Mouse (Mus musculus) kidney, adult 18-20 months (tissue): Measurements from ENCODE around the gene Tpra1.

ENCODE experiments used
- DNase-seq: peaks from one replicate; pipeline ENCODE4 v3.0.0; 2021

Tpra1 gene

GRCm38 (mm10) chr6:88960941-88961340 is 58.9 kb downstream of the Tpra1 start:
- no peak for DNase-seq
